Mouse (Mus musculus) C2C12 (cell line): ENCODE data around the gene 1700123O20Rik. TPM values are rescaled to one million over a fixed set of nuclear protein-coding genes. Genes with fewer than 3 reads are reported as not detected.

Experiments
- H3K27me3 ChIP-seq: one replicate; pipeline ENCODE4 v1.6.1; 2011; ENCODE audit not compliant: control insufficient read depth, insufficient read depth, insufficient read length
- H3K36me3 ChIP-seq: one replicate; pipeline ENCODE4 v1.6.1; 2011; ENCODE audit not compliant: control insufficient read depth, insufficient read depth
- H3K4me3 ChIP-seq: one replicate; pipeline ENCODE4 v1.5.1; 2011; ENCODE audit warnings: mild to moderate bottlenecking, control low read depth; ENCODE audit not compliant: poor library complexity, insufficient read depth, severe bottlenecking
- H3K79me2 ChIP-seq: one replicate; pipeline ENCODE4 v1.6.1; 2011; ENCODE audit not compliant: control insufficient read depth, insufficient read depth
- H3K79me3 ChIP-seq: one replicate; pipeline ENCODE4 v1.6.1; 2011; ENCODE audit warnings: low read depth, control low read depth
- H3ac ChIP-seq: one replicate; pipeline ENCODE3; 2011; ENCODE audit warnings: low read depth; ENCODE audit not compliant: control insufficient read depth, insufficient read length
- CEBPB ChIP-seq: IDR thresholded peaks from one replicate; pipeline ENCODE4 v1.6.1; 2011; ENCODE audit warnings: low read depth, mild to moderate bottlenecking, control low read depth, moderate library complexity
- CTCF ChIP-seq: IDR thresholded peaks from one replicate; pipeline ENCODE4 v1.5.1; 2011; ENCODE audit not compliant: control insufficient read depth, insufficient read depth, insufficient read length
- FOSL1 ChIP-seq: IDR thresholded peaks from one replicate; pipeline ENCODE4 v1.8.0; 2011; ENCODE audit warnings: mild to moderate bottlenecking, low read length; ENCODE audit not compliant: poor library complexity, insufficient read depth, severe bottlenecking
- MAX ChIP-seq: IDR thresholded peaks from one replicate; pipeline ENCODE4 v1.6.1; 2011; ENCODE audit warnings: mild to moderate bottlenecking, control low read depth
- MYOD1 ChIP-seq: IDR thresholded peaks from one replicate; pipeline ENCODE4 v1.6.1; 2011; ENCODE audit warnings: low read depth; ENCODE audit not compliant: control insufficient read depth, insufficient read length
- MYOG ChIP-seq: IDR thresholded peaks from one replicate; pipeline ENCODE4 v1.6.1; 2011; ENCODE audit not compliant: control insufficient read depth, insufficient read length; ENCODE audit errors: extremely low read depth
- USF1 ChIP-seq: IDR thresholded peaks from one replicate; pipeline ENCODE4 v1.6.1; 2011; ENCODE audit warnings: low read depth, mild to moderate bottlenecking, control low read depth, moderate library complexity
- polyA plus RNA-seq: library from polyadenylated mRNA; unstranded; fragments of >200 nt; fragmentation: generic; extraction: Trizol; gene quantifications from one replicate; pipeline ENCODE4 v1.2.1, GENCODE M21; 2012; ENCODE audit warnings: missing spikeins

Gene 1700123O20Rik
- polyA plus RNA-seq, 1 experiment: 40.0 TPM

- H3K27me3 ChIP-seq: no peaks in the 10 kb centered on the region
- TF ChIP-seq MYOG: no peak
- TF ChIP-seq MAX: peak; percentile 42
- TF ChIP-seq FOSL1: no peak
- TF ChIP-seq CTCF: peak; percentile 68
- peaks cover 62% of the 10 kb centered on the region for H3K79me2 ChIP-seq
- peaks cover 72% of the 10 kb centered on the region for H3K36me3 ChIP-seq
- H3K79me3 ChIP-seq: peaks cover 39% of the 10 kb centered on the region
- no peak overlapping the region for H3ac ChIP-seq
- no peak overlapping the region for H3K4me3 ChIP-seq
Observed at GRCm38 (mm10) chr14:54650621-54651454, 35.2 kb upstream of the 1700123O20Rik start.

GRCm38 (mm10) chr14:54651556-54651955, 34.5 kb upstream of the 1700123O20Rik start:
- peaks cover 70% of the 10 kb centered on the region for H3K36me3 ChIP-seq
- H3K27me3 ChIP-seq: no peaks in the 10 kb centered on the region
- H3ac ChIP-seq: no peak overlapping the region
- peaks cover 62% of the 10 kb centered on the region for H3K79me2 ChIP-seq
- TF ChIP-seq MAX: no peak
- no peak for TF ChIP-seq FOSL1
- no peak for TF ChIP-seq MYOG
- TF ChIP-seq CTCF: no peak
- TF ChIP-seq USF1: no peak
- TF ChIP-seq MYOD1: no peak
- TF ChIP-seq CEBPB: no peak
- peaks cover 39% of the 10 kb centered on the region for H3K79me3 ChIP-seq
- no peak overlapping the region for H3K4me3 ChIP-seq

- peaks cover 39% of the 10 kb centered on the region for H3K79me3 ChIP-seq
- no peaks in the 10 kb centered on the region for H3K27me3 ChIP-seq
- H3K36me3 ChIP-seq: peaks cover 67% of the 10 kb centered on the region
- H3K4me3 ChIP-seq: peak overlapping the region; percentile 79
- H3ac ChIP-seq: peak overlapping the region; percentile 41
- H3K79me2 ChIP-seq: peaks cover 56% of the 10 kb centered on the region
- TF ChIP-seq MAX (no peak), FOSL1 (no peak), CEBPB (no peak), MYOG (no peak), MYOD1 (no peak), CTCF (no peak), USF1 (no peak)
Observed at GRCm38 (mm10) chr14:54652787-54653186, 33.2 kb upstream of the 1700123O20Rik start.

GRCm38 (mm10) chr14:54653496-54653895, 32.5 kb upstream of the 1700123O20Rik start:
- peaks cover 66% of the 10 kb centered on the region for H3K36me3 ChIP-seq
- peaks cover 50% of the 10 kb centered on the region for H3K79me2 ChIP-seq
- TF ChIP-seq MAX: peak; percentile 49
- no peak for TF ChIP-seq MYOG

GRCm38 (mm10) chr14:54660009-54660408, 26.0 kb upstream of the 1700123O20Rik start:
- H3K27me3 ChIP-seq: no peaks in the 10 kb centered on the region
- peaks cover 80% of the 10 kb centered on the region for H3K36me3 ChIP-seq
- no peaks in the 10 kb centered on the region for H3K79me2 ChIP-seq
- H3ac ChIP-seq: no peak overlapping the region
- H3K4me3 ChIP-seq: no peak overlapping the region
- TF ChIP-seq MYOD1 (no peak), MAX (no peak), CTCF (no peak), FOSL1 (no peak), USF1 (no peak), MYOG (no peak), CEBPB (no peak)
- H3K79me3 ChIP-seq: no peaks in the 10 kb centered on the region

More at GRCm38 (mm10) chr14:54653496-54653895, 32.5 kb upstream of the 1700123O20Rik start:
- Histone ChIP-seq H3K27me3 (no peaks in the 10 kb centered on the region), H3K4me3 (peak overlapping the region; percentile 79), H3K79me3 (peaks cover 34% of the 10 kb centered on the region), H3ac (peak overlapping the region; percentile 68)
